Mouse (Mus musculus) gastrocnemius, postnatal 10 days (tissue): ENCODE data around the gene Cacng1. TPM values are rescaled to one million over a fixed set of nuclear protein-coding genes. Genes with fewer than 3 reads are reported as not detected.

Experiments used
- DNase-seq: peaks from one replicate; pipeline ENCODE4 v3.0.0; 2021; ENCODE audit warnings: mixed read lengths
- total RNA-seq, 2 experiments: library from RNA; stranded (reverse); gene quantifications; 2 replicates each; pipeline ENCODE4 v1.2.3; 2021

Cacng1 gene
- total RNA-seq, 2 experiments from 2014 or later = 457 to 476 TPM

GRCm38 (mm10) chr11:107655538-107655937, 60.8 kb downstream of the Cacng1 start:
- DNase-seq = no peak

Other genes with a start within 250 kb of the Cacng1 start
- gene Pitpnc1, start 245.8 kb downstream of the Cacng1 start, total RNA-seq = 10 to 100 TPM; 53.2 to 54.7 TPM
- gene Psmd12, start 237.0 kb downstream of the Cacng1 start, total RNA-seq = 100 to 1,000 TPM; 103 to 108 TPM
- gene Helz, start 168.6 kb downstream of the Cacng1 start, total RNA-seq = 10 to 100 TPM; 17.1 to 25.7 TPM
- under 1 TPM; 0.75 to 0.95 TPM for gene Cacng4, start 78.0 kb upstream of the Cacng1 start, total RNA-seq
- under 1 TPM; 0.38 TPM for gene Cacng5, start 198.5 kb upstream of the Cacng1 start, total RNA-seq